Mouse (Mus musculus): ENCODE results near the gene Pcnt. TPM values are rescaled to one million over a fixed set of nuclear protein-coding genes. Genes with fewer than 3 reads are reported as not detected.

Gene Pcnt
- polyA plus RNA-seq, 1 experiment from 2014 or later = 12.4 TPM

DNA sequence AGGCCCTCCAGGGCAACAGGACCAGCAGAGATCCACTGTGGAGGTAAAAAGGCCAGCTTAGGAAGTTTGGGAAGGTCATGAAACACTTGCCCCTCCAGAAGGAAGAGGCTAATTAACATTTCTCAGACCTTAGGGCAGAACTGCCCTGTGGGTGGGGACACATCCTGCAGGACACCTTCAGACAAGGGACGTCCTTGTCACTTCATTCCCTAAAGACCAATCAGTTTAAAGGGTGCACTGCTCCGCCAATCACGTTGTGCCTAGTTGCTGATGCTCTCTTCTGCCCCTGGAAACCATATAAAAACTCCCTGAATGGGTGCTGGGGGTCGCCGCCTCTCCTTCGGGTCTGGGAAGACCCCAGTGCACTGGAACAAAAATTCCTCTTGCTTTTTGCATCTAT, 20.1 kb upstream of the Pcnt start:
- no peak overlapping the region for H3K27ac ChIP-seq (ENCODE audit: low read length)
- H3K27me3 ChIP-seq (ENCODE audit: control insufficient read depth, insufficient read depth, low read length) = no peaks in the 10 kb centered on the region
- no peak overlapping the region for H3K4me3 ChIP-seq (replicated peaks; ENCODE audit: low read length)
- no peak overlapping the region for H3K4me2 ChIP-seq (ENCODE audit: low read depth, low read length)
- 0 out of 2 replicates have a peak, but pooled peaks cover 4% of the 10 kb centered on the region for H3K9me3 ChIP-seq (replicated peaks; ENCODE audit: control insufficient read depth, low read length)
- 89% methylated on average over 6 of the region's 6 CpGs for WGBS
- H3K36me3 ChIP-seq (ENCODE audit: control insufficient read depth, insufficient read depth, low read length) = no peaks in the 10 kb centered on the region
- no peak overlapping the region for H3K9ac ChIP-seq (ENCODE audit: low read length)
- ATAC-seq (ENCODE audit: insufficient read depth, low FRiP score) = no peak
- peaks cover 1% of the 10 kb centered on the region; the same call in 1 of the 2 replicates for H3K4me1 ChIP-seq (ENCODE audit: control insufficient read depth, insufficient read depth, low read length)

DNA sequence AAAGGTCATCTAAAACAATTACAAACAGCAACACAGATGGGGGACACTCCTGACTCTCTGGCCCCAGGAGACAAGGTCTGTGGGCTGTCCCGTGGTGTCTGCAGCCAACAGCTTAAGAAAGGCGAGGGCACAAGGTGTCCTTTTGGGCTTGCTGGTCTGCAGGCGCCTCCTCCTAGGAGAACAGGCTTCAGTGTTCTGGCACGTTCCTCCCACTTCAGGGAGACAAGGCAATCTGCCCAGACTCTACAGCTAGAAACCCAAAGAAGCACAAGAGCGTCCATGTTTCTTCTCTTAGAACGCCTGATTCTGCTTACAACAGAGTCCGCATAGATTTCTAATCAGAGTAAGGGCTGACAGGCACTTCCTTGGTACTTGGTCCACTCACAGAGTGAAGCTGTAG, 19.7 kb upstream of the Pcnt start:
- H3K27ac ChIP-seq (ENCODE audit: low read length) = no peak overlapping the region

GRCm38 (mm10) chr10:76461255-76461654, 18.7 kb upstream of the Pcnt start:
- Histone ChIP-seq H3K27ac (ENCODE audit: low read length) (no peak overlapping the region), H3K36me3 (ENCODE audit: control insufficient read depth, insufficient read depth, low read length) (no peaks in the 10 kb centered on the region), H3K9me3 (replicated peaks; ENCODE audit: control insufficient read depth, low read length) (0 out of 2 replicates have a peak, but pooled peaks cover 4% of the 10 kb centered on the region), H3K9ac (ENCODE audit: low read length) (no peak overlapping the region), H3K4me2 (ENCODE audit: low read depth, low read length) (no peak overlapping the region), H3K27me3 (ENCODE audit: control insufficient read depth, insufficient read depth, low read length) (no peaks in the 10 kb centered on the region), H3K4me1 (ENCODE audit: control insufficient read depth, insufficient read depth, low read length) (no peaks in the 10 kb centered on the region), H3K4me3 (replicated peaks; ENCODE audit: low read length) (no peak overlapping the region)
- ATAC-seq (ENCODE audit: insufficient read depth, low FRiP score) = no peak
- 82% methylated on average over 1 of the region's 1 CpGs for WGBS

More for the DNA sequence above, 19.7 kb upstream of the Pcnt start:
- H3K9me3 ChIP-seq (replicated peaks; ENCODE audit: control insufficient read depth, low read length) = 0 out of 2 replicates have a peak, but pooled peaks cover 4% of the 10 kb centered on the region
- H3K4me3 ChIP-seq (replicated peaks; ENCODE audit: low read length) = no peak overlapping the region
- no peak overlapping the region for H3K9ac ChIP-seq (ENCODE audit: low read length)
- H3K4me2 ChIP-seq (ENCODE audit: low read depth, low read length) = no peak overlapping the region
- WGBS = 87% methylated on average over 7 of the region's 7 CpGs
- H3K27me3 ChIP-seq (ENCODE audit: control insufficient read depth, insufficient read depth, low read length) = no peaks in the 10 kb centered on the region
- ATAC-seq (ENCODE audit: insufficient read depth, low FRiP score) = no peak
- H3K4me1 ChIP-seq (ENCODE audit: control insufficient read depth, insufficient read depth, low read length) = no peaks in the 10 kb centered on the region
- no peaks in the 10 kb centered on the region for H3K36me3 ChIP-seq (ENCODE audit: control insufficient read depth, insufficient read depth, low read length)

GRCm38 (mm10) chr10:76455289-76455688, 12.7 kb upstream of the Pcnt start:
- H3K36me3 ChIP-seq (ENCODE audit: control insufficient read depth, insufficient read depth, low read length) = no peaks in the 10 kb centered on the region
- H3K27me3 ChIP-seq (ENCODE audit: control insufficient read depth, insufficient read depth, low read length) = no peaks in the 10 kb centered on the region
- 0 out of 2 replicates have a peak, but pooled peaks cover 4% of the 10 kb centered on the region for H3K9me3 ChIP-seq (replicated peaks; ENCODE audit: control insufficient read depth, low read length)
- H3K4me2 ChIP-seq (ENCODE audit: low read depth, low read length) = no peak overlapping the region
- no peaks in the 10 kb centered on the region for H3K4me1 ChIP-seq (ENCODE audit: control insufficient read depth, insufficient read depth, low read length)
- no peak overlapping the region for H3K27ac ChIP-seq (ENCODE audit: low read length)
- 62% methylated on average over 5 of the region's 5 CpGs for WGBS
- no peak for ATAC-seq (ENCODE audit: insufficient read depth, low FRiP score)
- H3K9ac ChIP-seq (ENCODE audit: low read length) = no peak overlapping the region
- H3K4me3 ChIP-seq (replicated peaks; ENCODE audit: low read length) = no peak overlapping the region

DNA sequence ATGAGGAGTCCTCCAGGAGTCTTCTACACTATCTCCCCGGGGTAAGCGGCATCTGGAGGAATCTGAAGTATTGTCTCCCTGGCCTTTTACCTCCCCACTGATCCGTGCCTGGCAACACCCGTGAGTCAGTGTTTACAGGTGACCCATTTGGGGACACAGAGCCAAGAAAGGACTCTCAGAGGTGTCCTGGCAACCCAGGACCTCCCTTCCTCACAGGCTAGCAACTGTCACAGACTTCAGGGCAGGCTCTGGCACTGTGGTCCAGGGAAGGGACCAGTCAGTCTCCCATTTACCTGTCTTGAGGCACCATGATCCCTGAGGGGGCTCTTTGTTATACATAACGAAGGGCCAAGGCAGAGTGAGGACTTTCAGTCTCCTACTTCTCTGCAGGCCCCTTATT, 6.3 kb upstream of the Pcnt start, which contains the start of gene 2610028H24Rik:
2610028H24Rik (plus strand) TSS at position 231 of the 400 bp plus-strand sequence.
- Histone ChIP-seq H3K4me1 (ENCODE audit: control insufficient read depth, insufficient read depth, low read length) (peaks cover 1% of the 10 kb centered on the region; the same call in 1 of the 2 replicates), H3K4me3 (replicated peaks; ENCODE audit: low read length) (no peak within 1 kb of the TSS), H3K36me3 (ENCODE audit: control insufficient read depth, insufficient read depth, low read length) (no peaks in the 10 kb centered on the region), H3K27me3 (ENCODE audit: control insufficient read depth, insufficient read depth, low read length) (no peaks in the 10 kb centered on the region), H3K9ac (ENCODE audit: low read length) (no peak within 1 kb of the TSS), H3K9me3 (replicated peaks; ENCODE audit: control insufficient read depth, low read length) (no peaks in the 10 kb centered on the region), H3K4me2 (ENCODE audit: low read depth, low read length) (no peak within 1 kb of the TSS), H3K27ac (ENCODE audit: low read length) (no peak within 1 kb of the TSS)
- no peak for ATAC-seq (ENCODE audit: insufficient read depth, low FRiP score)
- WGBS = 59% methylated on average over 5 of the region's 5 CpGs

DNA sequence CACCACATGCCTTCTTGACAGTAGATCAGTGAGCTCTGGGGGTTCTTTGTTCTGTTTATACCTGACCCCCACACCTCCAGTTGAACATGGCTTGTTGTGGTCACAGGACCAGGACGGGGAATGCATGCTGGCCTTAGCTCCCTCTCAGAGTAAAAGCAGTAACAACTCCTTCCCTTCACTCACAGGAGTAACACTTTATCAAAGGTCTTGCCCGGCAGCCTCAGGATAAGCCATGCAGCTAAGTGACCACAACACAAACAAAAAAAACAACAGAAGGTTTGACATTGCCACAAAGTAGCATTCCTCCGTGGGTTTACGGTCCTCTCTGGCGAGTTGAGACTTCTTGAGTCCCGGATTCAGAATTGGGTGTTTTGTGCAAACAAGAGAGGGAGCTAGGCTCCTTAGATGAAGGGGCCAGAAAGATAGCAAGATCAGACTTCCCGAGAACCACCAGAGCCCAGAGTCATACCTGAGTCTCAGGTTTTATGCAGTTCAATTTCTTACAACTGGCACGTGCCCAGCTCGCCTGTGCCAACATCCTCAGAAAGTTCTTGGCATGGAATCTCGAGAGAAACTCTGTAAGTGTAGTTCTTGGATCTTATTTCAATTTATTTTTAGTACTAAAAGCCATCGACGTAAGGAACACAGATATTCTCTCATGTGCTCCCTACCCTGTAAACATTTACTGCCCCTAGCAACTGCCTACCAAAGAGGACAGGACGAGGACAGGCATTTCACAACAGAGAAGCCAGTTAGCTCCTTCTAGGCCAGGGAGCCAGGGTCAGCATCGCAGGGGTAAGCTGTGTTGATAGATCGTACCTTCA, 5.0 kb upstream of the Pcnt start:
- H3K27me3 ChIP-seq (ENCODE audit: control insufficient read depth, insufficient read depth, low read length) = no peaks in the 10 kb centered on the region
- no peak overlapping the region for H3K4me2 ChIP-seq (ENCODE audit: low read depth, low read length)
- no peaks in the 10 kb centered on the region for H3K9me3 ChIP-seq (replicated peaks; ENCODE audit: control insufficient read depth, low read length)
- peaks cover 10% of the 10 kb centered on the region for H3K4me1 ChIP-seq (ENCODE audit: control insufficient read depth, insufficient read depth, low read length)
- no peaks in the 10 kb centered on the region for H3K36me3 ChIP-seq (ENCODE audit: control insufficient read depth, insufficient read depth, low read length)
- no peak for ATAC-seq (ENCODE audit: insufficient read depth, low FRiP score)
- no peak overlapping the region for H3K4me3 ChIP-seq (replicated peaks; ENCODE audit: low read length)
- H3K27ac ChIP-seq (ENCODE audit: low read length) = no peak overlapping the region
- no peak overlapping the region for H3K9ac ChIP-seq (ENCODE audit: low read length)
- WGBS = 70% methylated on average over 15 of the region's 15 CpGs

- H3K4me2 ChIP-seq (ENCODE audit: low read depth, low read length) = no peak overlapping the region
- no peak overlapping the region for H3K4me3 ChIP-seq (replicated peaks; ENCODE audit: low read length)
- ATAC-seq (ENCODE audit: insufficient read depth, low FRiP score) = no peak
- peaks cover 16% of the 10 kb centered on the region for H3K4me1 ChIP-seq (ENCODE audit: control insufficient read depth, insufficient read depth, low read length)
- H3K27ac ChIP-seq (ENCODE audit: low read length) = no peak overlapping the region
- no peaks in the 10 kb centered on the region for H3K27me3 ChIP-seq (ENCODE audit: control insufficient read depth, insufficient read depth, low read length)
- no peaks in the 10 kb centered on the region for H3K9me3 ChIP-seq (replicated peaks; ENCODE audit: control insufficient read depth, low read length)
- no peak overlapping the region for H3K9ac ChIP-seq (ENCODE audit: low read length)
- H3K36me3 ChIP-seq (ENCODE audit: control insufficient read depth, insufficient read depth, low read length) = no peaks in the 10 kb centered on the region
- 65% methylated on average over 4 of the region's 4 CpGs for WGBS
Observed at GRCm38 (mm10) chr10:76445996-76446681, 3.6 kb upstream of the Pcnt start.

DNA sequence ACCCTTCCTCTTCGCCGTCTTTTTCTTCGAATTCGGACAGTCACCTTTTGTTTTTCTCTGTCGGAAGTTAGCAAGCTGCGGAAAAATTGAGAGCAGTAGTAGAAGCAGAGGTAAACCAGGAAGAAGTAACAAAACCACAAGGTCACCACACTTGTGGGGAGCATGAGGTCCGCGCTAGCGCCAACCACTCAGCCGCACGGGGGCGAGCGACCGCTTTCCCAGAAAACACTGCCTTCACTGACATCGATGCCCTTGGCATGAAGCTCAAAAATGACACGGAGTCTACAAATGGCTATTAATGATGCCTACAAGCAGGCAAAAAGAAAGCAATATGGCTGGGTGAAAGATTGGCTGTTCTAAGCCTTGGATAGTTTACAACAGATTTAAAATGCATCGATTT, 2.3 kb downstream of the Pcnt start, which contains the start of gene AC141477.1:
AC141477.1 (minus strand) TSS at position 164 of the 400 bp plus-strand sequence.
- Histone ChIP-seq H3K4me3 (replicated peaks; ENCODE audit: low read length) (no peak within 1 kb of the TSS), H3K9me3 (replicated peaks; ENCODE audit: control insufficient read depth, low read length) (no peaks in the 10 kb centered on the region), H3K9ac (ENCODE audit: low read length) (no peak within 1 kb of the TSS), H3K4me1 (ENCODE audit: control insufficient read depth, insufficient read depth, low read length) (peaks cover 18% of the 10 kb centered on the region), H3K27me3 (ENCODE audit: control insufficient read depth, insufficient read depth, low read length) (no peaks in the 10 kb centered on the region), H3K27ac (ENCODE audit: low read length) (peak within 1 kb of the TSS; percentile 46; the same call in 1 of the 2 replicates), H3K36me3 (ENCODE audit: control insufficient read depth, insufficient read depth, low read length) (0 out of 2 replicates have a peak, but pooled peaks cover 3% of the 10 kb centered on the region), H3K4me2 (ENCODE audit: low read depth, low read length) (peak within 1 kb of the TSS; percentile 87; the same call in 1 of the 2 replicates)
- ATAC-seq (ENCODE audit: insufficient read depth, low FRiP score) = no peak
- 93% methylated on average over 17 of the region's 17 CpGs for WGBS
